Mouse (Mus musculus): ENCODE measurements around the gene Snrnp70.

DNA sequence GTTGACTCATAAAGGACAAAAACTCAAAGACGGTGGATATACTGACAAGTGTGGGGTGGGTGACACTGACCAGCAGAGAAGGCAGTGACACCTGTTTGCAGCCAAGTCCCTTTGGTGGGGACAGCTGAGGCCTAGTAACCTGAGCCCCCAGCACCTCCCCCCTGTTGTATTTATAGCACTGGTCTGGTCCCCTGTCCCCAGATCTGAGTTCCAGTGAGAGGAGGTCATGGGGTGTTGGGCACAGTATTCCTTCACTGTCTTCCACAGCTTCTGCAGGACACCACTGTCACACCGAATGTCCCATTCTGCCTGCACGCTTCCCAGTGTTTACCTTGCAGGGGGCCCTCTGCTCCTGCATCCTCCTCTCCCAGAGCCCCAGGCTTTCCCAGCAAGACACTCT lies 60.9 kb downstream of the Snrnp70 start:
- TF ChIP-seq POLR2A (IDR thresholded peaks at IDR 0.05; ENCODE audit: borderline replicate concordance, insufficient read depth, low read length): no peak
- no peak for TF ChIP-seq CTCF (IDR thresholded peaks at IDR 0.05; ENCODE audit: borderline replicate concordance, insufficient read depth, low read depth, low read length)

Measured in cerebellum, adult 2 months (tissue).